Mouse (Mus musculus) hindbrain, embryonic 16.5 days (tissue): ENCODE measurements around the gene Zfp580. TPM values are rescaled to one million over a fixed set of nuclear protein-coding genes. Genes with fewer than 3 reads are reported as not detected.
"Not testable (repeated sequence)": the region's sequence is repeated elsewhere in the genome, so short reads cannot be mapped to it uniquely, and the experiment has no call there.

Source experiments
- ATAC-seq: fragments of 200-750 bp; cut with Nextera tagmentation; 2 replicates; pipeline ENCODE4 v1.8.0; 2017; ENCODE audit warnings: moderate TSS enrichment, moderate library complexity
- H3K27ac ChIP-seq: fragments of 300-500 bp; sonication (generic); 2 replicates; pipeline ENCODE4 v1.5.1; 2014; ENCODE audit warnings: low read depth, mild to moderate bottlenecking, control low read depth, low read length, moderate library complexity
- H3K27me3 ChIP-seq: fragments of 300-500 bp; sonication (generic); replicated peaks from 2 replicates; pipeline ENCODE4 v1.6.1; 2014; ENCODE audit warnings: low read length; ENCODE audit not compliant: control insufficient read depth, insufficient read depth
- H3K36me3 ChIP-seq: fragments of 300-500 bp; sonication (generic); 2 replicates; pipeline ENCODE4 v1.6.1; 2014; ENCODE audit warnings: mild to moderate bottlenecking, low read length, moderate library complexity, mixed read lengths; ENCODE audit not compliant: control insufficient read depth, insufficient read depth
- H3K4me1 ChIP-seq: fragments of 300-500 bp; sonication (generic); 2 replicates; pipeline ENCODE4 v1.6.1; 2014; ENCODE audit warnings: low read depth, low read length; ENCODE audit not compliant: control insufficient read depth, insufficient read depth
- H3K4me2 ChIP-seq: fragments of 300-500 bp; sonication (generic); 2 replicates; pipeline ENCODE4 v1.6.1; 2014; ENCODE audit warnings: mild to moderate bottlenecking, low read length, control low read depth, moderate library complexity
- H3K4me3 ChIP-seq: fragments of 300-500 bp; sonication (generic); 2 replicates; pipeline ENCODE4 v1.5.1; 2014; ENCODE audit warnings: mild to moderate bottlenecking, low read length, control low read depth, moderate library complexity
- H3K9ac ChIP-seq: fragments of 300-500 bp; sonication (generic); 2 replicates; pipeline ENCODE4 v1.6.1; 2014; ENCODE audit warnings: low read depth, mild to moderate bottlenecking, control low read depth, low read length, moderate library complexity
- H3K9me3 ChIP-seq: fragments of 300-500 bp; sonication (generic); 2 replicates; pipeline ENCODE4 v1.6.1; 2014; ENCODE audit warnings: mild to moderate bottlenecking, low read length, moderate library complexity; ENCODE audit not compliant: control insufficient read depth
- WGBS: fragments of 180-500 bp; shearing (Covaris S2); extraction: QIAGEN DNeasy Blood & Tissue Kit; methylation state at CpG from one replicate; pipeline ENCODE4 v1.1.7; 2014; 5-methylcytosine and 5-hydroxymethylcytosine counted together
- polyA plus RNA-seq: library from polyadenylated mRNA; unstranded; fragments of >200 nt; fragmentation: Nextera tagmentation; extraction: Ambion mirVana; gene quantifications from 2 replicates; pipeline ENCODE4 v1.2.1, GENCODE M21; 2015

The Zfp580 gene
- polyA plus RNA-seq, 1 experiment from 2014 or later: 103 TPM

GRCm38 (mm10) chr7:5016920-5017319 lies 34.4 kb upstream of the Zfp580 start:
- H3K36me3 ChIP-seq: peaks cover 5% of the 10 kb centered on the region
- no peaks in the 10 kb centered on the region for H3K27me3 ChIP-seq
- H3K9ac ChIP-seq: no peak overlapping the region
- peaks cover 19% of the 10 kb centered on the region for H3K4me1 ChIP-seq
- no peak overlapping the region for H3K27ac ChIP-seq
- no peak overlapping the region for H3K4me2 ChIP-seq
- H3K4me3 ChIP-seq: no peak overlapping the region
- ATAC-seq: no peak
- H3K9me3 ChIP-seq: no peaks in the 10 kb centered on the region
- WGBS: 100% methylated on average over 2 of the region's 2 CpGs

- Histone ChIP-seq H3K27me3 (no peaks in the 10 kb centered on the region), H3K27ac (no peak overlapping the region), H3K9me3 (no peaks in the 10 kb centered on the region), H3K4me1 (peaks cover 19% of the 10 kb centered on the region), H3K4me3 (no peak overlapping the region), H3K4me2 (no peak overlapping the region), H3K36me3 (peaks cover 5% of the 10 kb centered on the region), H3K9ac (no peak overlapping the region)
- WGBS: 94% methylated on average over 16 of the region's 16 CpGs
- ATAC-seq: no peak
Observed at GRCm38 (mm10) chr7:5017352-5017751, 34.0 kb upstream of the Zfp580 start.

- no peak overlapping the region for H3K4me3 ChIP-seq
- H3K27me3 ChIP-seq: no peaks in the 10 kb centered on the region
- no peak overlapping the region for H3K4me2 ChIP-seq
- H3K4me1 ChIP-seq: peaks cover 19% of the 10 kb centered on the region
- 0 out of 2 replicates have a peak, but pooled peaks cover 4% of the 10 kb centered on the region for H3K36me3 ChIP-seq
- H3K9me3 ChIP-seq: no peaks in the 10 kb centered on the region
- no peak overlapping the region for H3K27ac ChIP-seq
- no peak overlapping the region for H3K9ac ChIP-seq
- ATAC-seq: no peak
- WGBS: 97% methylated on average over 21 of the region's 21 CpGs
Observed at GRCm38 (mm10) chr7:5017931-5018330, 33.4 kb upstream of the Zfp580 start.

- Histone ChIP-seq H3K27ac (peak overlapping the region; percentile 93), H3K4me3 (peak overlapping the region; percentile 81), H3K4me2 (peak overlapping the region; percentile 84), H3K4me1 (peaks cover 17% of the 10 kb centered on the region)
- ATAC-seq, H3K27me3 ChIP-seq, H3K36me3 ChIP-seq, H3K9me3 ChIP-seq, H3K9ac ChIP-seq: not testable (repeated sequence)
- 31% methylated on average over 8 of the region's 8 CpGs for WGBS
Observed at GRCm38 (mm10) chr7:5019576-5019975, 31.8 kb upstream of the Zfp580 start.

- WGBS: under 1% methylated on average over 41 of the region's 49 CpGs
- peak within 1 kb of the TSS; percentile 98 for H3K9ac ChIP-seq
Observed at GRCm38 (mm10) chr7:5020000-5020681, 31.2 kb upstream of the Zfp580 start, which contains the start of the genes Zfp865 and Ccdc106. Gene Zfp865, plus strand, starts transcription at chr7:5020376. Gene Ccdc106, plus strand, starts transcription at chr7:5020553.

GRCm38 (mm10) chr7:5020685-5021084 lies 30.7 kb upstream of the Zfp580 start:
- peak; percentile 37 for ATAC-seq
- no peaks in the 10 kb centered on the region for H3K9me3 ChIP-seq

More at GRCm38 (mm10) chr7:5020000-5020681, 31.2 kb upstream of the Zfp580 start, which contains the start of the genes Zfp865 and Ccdc106:
- Histone ChIP-seq H3K4me3 (peak within 1 kb of the TSS; percentile 81), H3K36me3 (peaks cover 9% of the 10 kb centered on the region; the same call in 1 of the 2 replicates), H3K4me2 (peak within 1 kb of the TSS; percentile 84), H3K27me3 (no peaks in the 10 kb centered on the region), H3K9me3 (no peaks in the 10 kb centered on the region), H3K27ac (peak within 1 kb of the TSS; percentile 93), H3K4me1 (peaks cover 17% of the 10 kb centered on the region)
- ATAC-seq: peak; percentile 92

GRCm38 (mm10) chr7:5021197-5021596 lies 30.1 kb upstream of the Zfp580 start:
- H3K36me3 ChIP-seq: peaks cover 9% of the 10 kb centered on the region; the same call in 1 of the 2 replicates
- H3K4me3 ChIP-seq: peak overlapping the region; percentile 81
- WGBS: 51% methylated on average over 5 of the region's 5 CpGs

More at GRCm38 (mm10) chr7:5020685-5021084, 30.7 kb upstream of the Zfp580 start:
- 1% methylated on average over 12 of the region's 15 CpGs for WGBS
- peak overlapping the region; percentile 81 for H3K4me3 ChIP-seq
- H3K27ac ChIP-seq: peak overlapping the region; percentile 93
- peak overlapping the region; percentile 84 for H3K4me2 ChIP-seq
- H3K4me1 ChIP-seq: peaks cover 17% of the 10 kb centered on the region
- no peaks in the 10 kb centered on the region for H3K27me3 ChIP-seq
- peaks cover 9% of the 10 kb centered on the region; the same call in 1 of the 2 replicates for H3K36me3 ChIP-seq
- peak overlapping the region; percentile 98 for H3K9ac ChIP-seq

GRCm38 (mm10) chr7:5029543-5029942 lies 21.8 kb upstream of the Zfp580 start:
- no peak for ATAC-seq
- Histone ChIP-seq H3K36me3 (peaks cover 52% of the 10 kb centered on the region), H3K9ac (no peak overlapping the region), H3K4me3 (no peak overlapping the region), H3K27me3 (no peaks in the 10 kb centered on the region), H3K27ac (no peak overlapping the region), H3K9me3 (peaks cover 28% of the 10 kb centered on the region), H3K4me2 (no peak overlapping the region), H3K4me1 (no peaks in the 10 kb centered on the region)
- WGBS: 95% methylated on average over 22 of the region's 22 CpGs

More at GRCm38 (mm10) chr7:5021197-5021596, 30.1 kb upstream of the Zfp580 start:
- peak overlapping the region; percentile 84 for H3K4me2 ChIP-seq
- H3K27me3 ChIP-seq: no peaks in the 10 kb centered on the region
- H3K9ac ChIP-seq: peak overlapping the region; percentile 98
- H3K9me3 ChIP-seq: no peaks in the 10 kb centered on the region
- no peak for ATAC-seq
- H3K27ac ChIP-seq: peak overlapping the region; percentile 93; the same call in 1 of the 2 replicates
- H3K4me1 ChIP-seq: peaks cover 13% of the 10 kb centered on the region

- H3K9ac ChIP-seq: no peak overlapping the region
- no peaks in the 10 kb centered on the region for H3K27me3 ChIP-seq
- no peaks in the 10 kb centered on the region for H3K4me1 ChIP-seq
- H3K4me2 ChIP-seq: no peak overlapping the region
- H3K4me3 ChIP-seq: no peak overlapping the region
- H3K27ac ChIP-seq: no peak overlapping the region
- 89% methylated on average over 21 of the region's 21 CpGs for WGBS
- H3K9me3 ChIP-seq: peaks cover 28% of the 10 kb centered on the region
- ATAC-seq: no peak
- H3K36me3 ChIP-seq: peaks cover 50% of the 10 kb centered on the region
Observed at GRCm38 (mm10) chr7:5029946-5030345, 21.4 kb upstream of the Zfp580 start.
